Mouse (Mus musculus): Measurements from ENCODE around the gene Smtnl2. TPM values are rescaled to one million over a fixed set of nuclear protein-coding genes. Genes with fewer than 3 reads are reported as not detected.

Gene Smtnl2
- total and polyA plus RNA-seq, 2 experiments from 2014 or later, result 9.7 to 10.2 TPM

- Histone ChIP-seq H3K36me3 (ENCODE audit: insufficient read depth) (no peaks in the 10 kb centered on the region), H3K9ac (peak overlapping the region; percentile 52), H3K4me3 (ENCODE audit: low read depth, low read length) (peak overlapping the region; percentile 43), H3K4me2 (ENCODE audit: low read depth) (peak overlapping the region; percentile 81), H3K27me3 (ENCODE audit: insufficient read depth, low read length) (no peaks in the 10 kb centered on the region), H3K9me3 (ENCODE audit: low read length) (no peaks in the 10 kb centered on the region), H3K27ac (ENCODE audit: low read depth, low read length) (peak overlapping the region; percentile 35; the same call in 1 of the 2 replicates), H3K4me1 (ENCODE audit: insufficient read depth) (0 out of 2 replicates have a peak, but pooled peaks cover 4% of the 10 kb centered on the region)
- ATAC-seq (peak; percentile 96), DNase-seq (peak; percentile 94)
- 7% methylated on average over 42 of the region's 42 CpGs for WGBS
- no peak for TF ChIP-seq CTCF (IDR thresholded peaks at IDR 0.05; ENCODE audit: low read depth)
These were observed 49.8 kb downstream of the Smtnl2 start for GRCm38 (mm10) chr11:72361385-72362346.

- H3K9me3 ChIP-seq (ENCODE audit: low read length), result no peaks in the 10 kb centered on the region
- 27% methylated on average over 20 of the region's 20 CpGs for WGBS
- no peak overlapping the region for H3K27ac ChIP-seq (ENCODE audit: low read depth, low read length)
- H3K36me3 ChIP-seq (ENCODE audit: insufficient read depth), result no peaks in the 10 kb centered on the region
- no peak overlapping the region; the same call in 1 of the 2 replicates for H3K4me2 ChIP-seq (ENCODE audit: low read depth)
- H3K9ac ChIP-seq, result no peak overlapping the region
- ATAC-seq (peak; percentile 45; the same call in 1 of the 2 replicates), DNase-seq (peak; percentile 66)
- H3K27me3 ChIP-seq (ENCODE audit: insufficient read depth, low read length), result no peaks in the 10 kb centered on the region
- H3K4me1 ChIP-seq (ENCODE audit: insufficient read depth), result no peaks in the 10 kb centered on the region
- TF ChIP-seq CTCF (IDR thresholded peaks at IDR 0.05; ENCODE audit: low read depth), result peak; percentile 85
- H3K4me3 ChIP-seq (ENCODE audit: low read depth, low read length), result no peak overlapping the region
These were observed 56.4 kb downstream of the Smtnl2 start for GRCm38 (mm10) chr11:72354971-72355728.

- 72% methylated on average over 3 of the region's 3 CpGs for WGBS
- Histone ChIP-seq H3K27me3 (ENCODE audit: insufficient read depth, low read length) (no peaks in the 10 kb centered on the region), H3K4me3 (ENCODE audit: low read depth, low read length) (no peak overlapping the region), H3K4me1 (ENCODE audit: insufficient read depth) (no peaks in the 10 kb centered on the region), H3K9me3 (ENCODE audit: low read length) (no peaks in the 10 kb centered on the region), H3K4me2 (ENCODE audit: low read depth) (no peak overlapping the region), H3K27ac (ENCODE audit: low read depth, low read length) (no peak overlapping the region), H3K9ac (no peak overlapping the region), H3K36me3 (ENCODE audit: insufficient read depth) (no peaks in the 10 kb centered on the region)
- TF ChIP-seq CTCF (IDR thresholded peaks at IDR 0.05; ENCODE audit: low read depth), result no peak
- ATAC-seq, result no peak
- DNase-seq, result no peak
These were observed 58.3 kb downstream of the Smtnl2 start for GRCm38 (mm10) chr11:72353186-72353585.

GRCm38 (mm10) chr11:72352272-72352671, 59.2 kb downstream of the Smtnl2 start:
- no peak for DNase-seq
- no peak overlapping the region for H3K4me3 ChIP-seq (ENCODE audit: low read depth, low read length)
- TF ChIP-seq CTCF (IDR thresholded peaks at IDR 0.05; ENCODE audit: low read depth), result no peak
- no peaks in the 10 kb centered on the region for H3K36me3 ChIP-seq (ENCODE audit: insufficient read depth)
- H3K27me3 ChIP-seq (ENCODE audit: insufficient read depth, low read length), result no peaks in the 10 kb centered on the region
- no peaks in the 10 kb centered on the region for H3K4me1 ChIP-seq (ENCODE audit: insufficient read depth)
- no peak overlapping the region for H3K4me2 ChIP-seq (ENCODE audit: low read depth)
- H3K27ac ChIP-seq (ENCODE audit: low read depth, low read length), result no peak overlapping the region
- WGBS, result 86% methylated on average over 1 of the region's 1 CpGs
- H3K9ac ChIP-seq, result no peak overlapping the region
- H3K9me3 ChIP-seq (ENCODE audit: low read length), result no peaks in the 10 kb centered on the region
- ATAC-seq, result no peak

GRCm38 (mm10) chr11:72349652-72350051, 61.9 kb downstream of the Smtnl2 start:
- ATAC-seq (no peak), DNase-seq (no peak)
- H3K36me3 ChIP-seq (ENCODE audit: insufficient read depth), result no peaks in the 10 kb centered on the region
- H3K27ac ChIP-seq (ENCODE audit: low read depth, low read length), result no peak overlapping the region
- no peaks in the 10 kb centered on the region for H3K9me3 ChIP-seq (ENCODE audit: low read length)
- H3K4me2 ChIP-seq (ENCODE audit: low read depth), result no peak overlapping the region
- WGBS, result 75% methylated on average over 4 of the region's 4 CpGs
- H3K27me3 ChIP-seq (ENCODE audit: insufficient read depth, low read length), result no peaks in the 10 kb centered on the region
- TF ChIP-seq CTCF (IDR thresholded peaks at IDR 0.05; ENCODE audit: low read depth), result no peak
- H3K4me1 ChIP-seq (ENCODE audit: insufficient read depth), result no peaks in the 10 kb centered on the region
- no peak overlapping the region for H3K4me3 ChIP-seq (ENCODE audit: low read depth, low read length)
- no peak overlapping the region for H3K9ac ChIP-seq

- Histone ChIP-seq H3K9me3 (ENCODE audit: low read length) (no peaks in the 10 kb centered on the region), H3K4me3 (ENCODE audit: low read depth, low read length) (no peak overlapping the region), H3K27ac (ENCODE audit: low read depth, low read length) (no peak overlapping the region), H3K36me3 (ENCODE audit: insufficient read depth) (no peaks in the 10 kb centered on the region), H3K9ac (no peak overlapping the region), H3K4me2 (ENCODE audit: low read depth) (no peak overlapping the region), H3K27me3 (ENCODE audit: insufficient read depth, low read length) (no peaks in the 10 kb centered on the region), H3K4me1 (ENCODE audit: insufficient read depth) (no peaks in the 10 kb centered on the region)
- WGBS, result 42% methylated on average over 8 of the region's 8 CpGs
- DNase-seq (peak; percentile 35), ATAC-seq (no peak)
- no peak for TF ChIP-seq CTCF (IDR thresholded peaks at IDR 0.05; ENCODE audit: low read depth)
These were observed 62.5 kb downstream of the Smtnl2 start for GRCm38 (mm10) chr11:72349016-72349415.

All from forebrain, postnatal 0 days (tissue).